Mouse (Mus musculus): ENCODE measurements around the gene Enthd1. TPM values are rescaled to one million over a fixed set of nuclear protein-coding genes. Genes with fewer than 3 reads are reported as not detected.
A peak's percentile ranks its signal among the peaks of the same experiment; 100 is the strongest.

The Enthd1 gene
- polyA plus RNA-seq, 1 experiment from 2014 or later = not detected

GRCm38 (mm10) chr15:80474429-80475002 is 90.4 kb downstream of the Enthd1 start:
- H3K4me2 ChIP-seq (replicated peaks; ENCODE audit: low read depth, low read length) = no peak overlapping the region
- no peaks in the 10 kb centered on the region for H3K36me3 ChIP-seq (ENCODE audit: insufficient read depth, low read length)
- WGBS = 78% methylated on average over 6 of the region's 6 CpGs
- no peak overlapping the region for H3K27ac ChIP-seq (ENCODE audit: low read length)
- H3K9ac ChIP-seq (replicated peaks; ENCODE audit: low read length) = no peak overlapping the region
- ATAC-seq (ENCODE audit: low FRiP score, low TSS enrichment) = no peak
- H3K4me1 ChIP-seq (ENCODE audit: insufficient read depth, low read length) = no peaks in the 10 kb centered on the region
- H3K9me3 ChIP-seq (ENCODE audit: low read length) = no peaks in the 10 kb centered on the region
- H3K27me3 ChIP-seq (ENCODE audit: insufficient read depth, low read length) = no peaks in the 10 kb centered on the region
- no peak overlapping the region for H3K4me3 ChIP-seq (ENCODE audit: low read length)

DNA sequence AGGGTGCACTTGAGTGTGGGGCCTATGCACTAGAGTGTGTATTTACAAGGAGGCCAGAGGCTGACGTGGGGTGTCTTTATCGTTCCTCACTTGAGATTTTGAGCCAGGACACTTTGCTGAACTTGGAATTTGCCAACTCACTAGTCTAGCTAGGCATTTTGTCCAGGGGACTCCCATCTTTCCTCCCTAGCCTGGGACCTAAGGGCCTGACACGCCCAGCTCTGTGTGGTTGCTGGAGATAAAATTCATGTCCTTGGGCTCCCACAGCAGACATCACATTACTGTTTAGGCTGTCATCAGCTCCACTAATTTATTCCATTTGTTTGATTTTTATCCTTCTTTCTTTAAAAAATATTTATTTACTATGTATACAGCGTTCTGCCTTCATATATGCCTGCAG is 97.1 kb downstream of the Enthd1 start:
- Histone ChIP-seq H3K9me3 (ENCODE audit: low read length) (no peaks in the 10 kb centered on the region), H3K27ac (ENCODE audit: low read length) (no peak overlapping the region), H3K27me3 (ENCODE audit: insufficient read depth, low read length) (no peaks in the 10 kb centered on the region; the same call in 1 of the 2 replicates), H3K4me1 (ENCODE audit: insufficient read depth, low read length) (no peaks in the 10 kb centered on the region), H3K36me3 (ENCODE audit: insufficient read depth, low read length) (no peaks in the 10 kb centered on the region), H3K4me3 (ENCODE audit: low read length) (no peak overlapping the region), H3K4me2 (replicated peaks; ENCODE audit: low read depth, low read length) (no peak overlapping the region), H3K9ac (replicated peaks; ENCODE audit: low read length) (no peak overlapping the region)
- no peak for ATAC-seq (ENCODE audit: low FRiP score, low TSS enrichment)
- WGBS = 90% methylated on average over 4 of the region's 4 CpGs

DNA sequence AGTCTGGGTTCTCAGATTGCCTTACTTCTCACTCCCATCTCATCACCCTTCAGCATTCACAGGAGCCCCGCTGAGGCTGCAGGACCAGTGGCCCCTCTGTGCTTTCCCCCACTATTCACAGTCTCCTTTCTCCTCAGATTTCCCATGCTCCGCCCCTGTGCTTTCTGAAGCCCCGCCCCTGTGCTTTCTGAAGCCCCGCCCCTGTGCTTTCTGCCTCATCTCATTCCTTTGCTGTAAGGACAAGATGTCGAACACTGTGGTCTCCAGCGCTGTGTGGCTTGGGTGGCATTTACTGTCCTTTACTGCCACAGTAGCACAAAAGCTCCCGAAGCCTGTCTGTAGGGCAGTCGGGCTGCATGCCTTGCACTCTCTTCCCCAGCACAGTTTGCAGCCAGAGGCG is 102.8 kb downstream of the Enthd1 start:
- H3K4me3 ChIP-seq (ENCODE audit: low read length) = peak overlapping the region; percentile 29; the same call in 1 of the 2 replicates
- WGBS = 3% methylated on average over 9 of the region's 9 CpGs
- H3K9ac ChIP-seq (replicated peaks; ENCODE audit: low read length) = no peak overlapping the region
- peaks cover 3% of the 10 kb centered on the region; the same call in 1 of the 2 replicates for H3K27me3 ChIP-seq (ENCODE audit: insufficient read depth, low read length)
- peak overlapping the region; percentile 41 for H3K4me2 ChIP-seq (replicated peaks; ENCODE audit: low read depth, low read length)
- no peaks in the 10 kb centered on the region for H3K36me3 ChIP-seq (ENCODE audit: insufficient read depth, low read length)
- H3K4me1 ChIP-seq (ENCODE audit: insufficient read depth, low read length) = peaks cover 12% of the 10 kb centered on the region
- ATAC-seq (ENCODE audit: low FRiP score, low TSS enrichment) = peak; percentile 70
- H3K27ac ChIP-seq (ENCODE audit: low read length) = no peak overlapping the region
- H3K9me3 ChIP-seq (ENCODE audit: low read length) = no peaks in the 10 kb centered on the region

GRCm38 (mm10) chr15:80461446-80461845 is 103.5 kb downstream of the Enthd1 start:
- no peak overlapping the region for H3K4me3 ChIP-seq (ENCODE audit: low read length)
- no peak for ATAC-seq (ENCODE audit: low FRiP score, low TSS enrichment)
- no peak overlapping the region for H3K4me2 ChIP-seq (replicated peaks; ENCODE audit: low read depth, low read length)
- H3K4me1 ChIP-seq (ENCODE audit: insufficient read depth, low read length) = peaks cover 12% of the 10 kb centered on the region
- no peak overlapping the region for H3K27ac ChIP-seq (ENCODE audit: low read length)
- peaks cover 3% of the 10 kb centered on the region; the same call in 1 of the 2 replicates for H3K27me3 ChIP-seq (ENCODE audit: insufficient read depth, low read length)
- no peaks in the 10 kb centered on the region for H3K9me3 ChIP-seq (ENCODE audit: low read length)
- no peaks in the 10 kb centered on the region for H3K36me3 ChIP-seq (ENCODE audit: insufficient read depth, low read length)
- WGBS = 38% methylated on average over 2 of the region's 2 CpGs
- H3K9ac ChIP-seq (replicated peaks; ENCODE audit: low read length) = no peak overlapping the region

- WGBS = 65% methylated on average over 9 of the region's 9 CpGs
- H3K9ac ChIP-seq (replicated peaks; ENCODE audit: low read length) = no peak overlapping the region
- ATAC-seq (ENCODE audit: low FRiP score, low TSS enrichment) = no peak
- no peak overlapping the region for H3K4me3 ChIP-seq (ENCODE audit: low read length)
- no peaks in the 10 kb centered on the region for H3K9me3 ChIP-seq (ENCODE audit: low read length)
- peaks cover 3% of the 10 kb centered on the region; the same call in 1 of the 2 replicates for H3K27me3 ChIP-seq (ENCODE audit: insufficient read depth, low read length)
- H3K4me1 ChIP-seq (ENCODE audit: insufficient read depth, low read length) = peaks cover 12% of the 10 kb centered on the region
- H3K27ac ChIP-seq (ENCODE audit: low read length) = no peak overlapping the region
- H3K36me3 ChIP-seq (ENCODE audit: insufficient read depth, low read length) = no peaks in the 10 kb centered on the region
- H3K4me2 ChIP-seq (replicated peaks; ENCODE audit: low read depth, low read length) = no peak overlapping the region
Measured at GRCm38 (mm10) chr15:80460011-80460410, 104.9 kb downstream of the Enthd1 start.

DNA sequence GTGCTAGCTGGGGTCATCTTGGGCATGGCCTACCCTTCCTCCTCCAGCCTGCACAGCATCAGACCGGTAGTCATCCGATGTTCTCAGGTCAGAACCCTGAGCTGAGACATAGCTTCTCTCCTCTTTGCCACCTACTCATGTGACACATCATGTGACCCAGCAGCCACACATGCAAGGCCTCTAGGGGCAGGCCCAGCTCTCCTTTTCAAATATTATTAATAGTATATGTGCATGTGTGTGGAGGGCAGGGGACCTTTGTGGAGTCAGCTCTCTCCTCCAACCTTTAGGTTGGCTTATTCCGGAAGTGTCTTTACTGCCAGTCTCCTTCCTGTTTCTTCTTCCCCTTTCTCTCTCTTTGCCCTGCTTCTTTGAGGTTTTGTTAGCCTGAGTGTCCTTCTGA is 107.0 kb downstream of the Enthd1 start:
- H3K9me3 ChIP-seq (ENCODE audit: low read length) = no peaks in the 10 kb centered on the region
- no peak overlapping the region for H3K27ac ChIP-seq (ENCODE audit: low read length)
- no peak overlapping the region for H3K4me3 ChIP-seq (ENCODE audit: low read length)
- H3K27me3 ChIP-seq (ENCODE audit: insufficient read depth, low read length) = peaks cover 3% of the 10 kb centered on the region; the same call in 1 of the 2 replicates
- no peak overlapping the region for H3K9ac ChIP-seq (replicated peaks; ENCODE audit: low read length)
- peaks cover 12% of the 10 kb centered on the region for H3K4me1 ChIP-seq (ENCODE audit: insufficient read depth, low read length)
- 80% methylated on average over 3 of the region's 3 CpGs for WGBS
- H3K4me2 ChIP-seq (replicated peaks; ENCODE audit: low read depth, low read length) = no peak overlapping the region
- H3K36me3 ChIP-seq (ENCODE audit: insufficient read depth, low read length) = no peaks in the 10 kb centered on the region
- ATAC-seq (ENCODE audit: low FRiP score, low TSS enrichment) = no peak

GRCm38 (mm10) chr15:80454486-80454885 is 110.5 kb downstream of the Enthd1 start:
- no peak overlapping the region for H3K9ac ChIP-seq (replicated peaks; ENCODE audit: low read length)
- no peak overlapping the region for H3K4me2 ChIP-seq (replicated peaks; ENCODE audit: low read depth, low read length)
- H3K9me3 ChIP-seq (ENCODE audit: low read length) = no peaks in the 10 kb centered on the region
- H3K4me3 ChIP-seq (ENCODE audit: low read length) = no peak overlapping the region
- no peaks in the 10 kb centered on the region for H3K27me3 ChIP-seq (ENCODE audit: insufficient read depth, low read length)
- WGBS = 82% methylated on average over 6 of the region's 6 CpGs
- H3K36me3 ChIP-seq (ENCODE audit: insufficient read depth, low read length) = no peaks in the 10 kb centered on the region
- H3K4me1 ChIP-seq (ENCODE audit: insufficient read depth, low read length) = no peaks in the 10 kb centered on the region
- no peak for ATAC-seq (ENCODE audit: low FRiP score, low TSS enrichment)
- no peak overlapping the region for H3K27ac ChIP-seq (ENCODE audit: low read length)

GRCm38 (mm10) chr15:80452425-80452824 is 112.5 kb downstream of the Enthd1 start:
- no peaks in the 10 kb centered on the region for H3K9me3 ChIP-seq (ENCODE audit: low read length)
- H3K36me3 ChIP-seq (ENCODE audit: insufficient read depth, low read length) = no peaks in the 10 kb centered on the region
- no peak overlapping the region for H3K9ac ChIP-seq (replicated peaks; ENCODE audit: low read length)
- ATAC-seq (ENCODE audit: low FRiP score, low TSS enrichment) = no peak
- H3K4me1 ChIP-seq (ENCODE audit: insufficient read depth, low read length) = no peaks in the 10 kb centered on the region
- H3K4me2 ChIP-seq (replicated peaks; ENCODE audit: low read depth, low read length) = no peak overlapping the region
- H3K4me3 ChIP-seq (ENCODE audit: low read length) = no peak overlapping the region
- H3K27ac ChIP-seq (ENCODE audit: low read length) = no peak overlapping the region
- H3K27me3 ChIP-seq (ENCODE audit: insufficient read depth, low read length) = no peaks in the 10 kb centered on the region
- 40% methylated on average over 16 of the region's 16 CpGs for WGBS

DNA sequence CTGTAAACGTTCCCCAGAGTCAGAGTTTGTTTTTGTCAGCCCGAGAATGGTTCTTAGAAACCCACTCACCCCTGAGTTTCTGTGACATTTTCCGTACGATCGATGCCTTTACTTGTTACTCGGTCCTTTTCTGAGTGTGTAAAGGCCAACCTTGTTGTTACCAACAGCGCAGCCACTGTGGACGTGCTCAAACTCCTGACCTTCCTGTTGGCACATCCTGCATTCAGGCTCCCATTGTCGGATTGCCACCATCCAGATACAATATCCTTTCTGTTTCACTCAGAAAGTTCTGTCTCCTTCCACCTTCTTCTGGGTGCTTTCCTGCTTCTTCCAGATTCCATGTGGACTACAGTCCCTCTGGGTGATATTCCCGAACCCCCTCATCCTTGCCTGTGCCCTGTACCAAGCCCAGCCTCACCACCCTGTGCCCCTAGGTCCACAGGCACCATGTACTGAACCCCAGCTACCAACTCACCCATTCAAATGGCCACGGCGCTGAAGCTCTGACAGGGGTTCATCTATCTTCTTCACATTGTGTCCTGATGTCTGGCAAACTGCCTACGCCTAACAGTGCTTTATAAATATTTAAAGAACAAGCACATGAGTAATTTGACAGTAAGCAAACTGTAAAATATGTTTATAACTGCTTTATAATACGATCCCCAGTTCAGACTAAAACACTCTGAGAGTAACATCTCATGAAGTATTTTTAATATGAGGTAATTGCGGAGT is 118.8 kb downstream of the Enthd1 start:
- Histone ChIP-seq H3K27me3 (ENCODE audit: insufficient read depth, low read length) (no peaks in the 10 kb centered on the region), H3K4me3 (ENCODE audit: low read length) (no peak overlapping the region), H3K4me1 (ENCODE audit: insufficient read depth, low read length) (no peaks in the 10 kb centered on the region), H3K4me2 (replicated peaks; ENCODE audit: low read depth, low read length) (no peak overlapping the region), H3K9ac (replicated peaks; ENCODE audit: low read length) (no peak overlapping the region), H3K9me3 (ENCODE audit: low read length) (0 out of 2 replicates have a peak, but pooled peaks cover 2% of the 10 kb centered on the region), H3K36me3 (ENCODE audit: insufficient read depth, low read length) (no peaks in the 10 kb centered on the region), H3K27ac (ENCODE audit: low read length) (no peak overlapping the region)
- ATAC-seq (ENCODE audit: low FRiP score, low TSS enrichment) = no peak
- WGBS = 80% methylated on average over 15 of the region's 15 CpGs

GRCm38 (mm10) chr15:80440195-80440594 is 124.8 kb downstream of the Enthd1 start:
- H3K27me3 ChIP-seq (ENCODE audit: insufficient read depth, low read length) = no peaks in the 10 kb centered on the region
- ATAC-seq (ENCODE audit: low FRiP score, low TSS enrichment) = no peak

More at GRCm38 (mm10) chr15:80440195-80440594, 124.8 kb downstream of the Enthd1 start:
- no peak overlapping the region for H3K27ac ChIP-seq (ENCODE audit: low read length)
- no peak overlapping the region for H3K4me2 ChIP-seq (replicated peaks; ENCODE audit: low read depth, low read length)
- H3K4me1 ChIP-seq (ENCODE audit: insufficient read depth, low read length) = peaks cover 21% of the 10 kb centered on the region; the same call in 1 of the 2 replicates
- H3K36me3 ChIP-seq (ENCODE audit: insufficient read depth, low read length) = no peaks in the 10 kb centered on the region
- no peak overlapping the region for H3K4me3 ChIP-seq (ENCODE audit: low read length)
- 76% methylated on average over 6 of the region's 6 CpGs for WGBS
- H3K9me3 ChIP-seq (ENCODE audit: low read length) = no peaks in the 10 kb centered on the region
- H3K9ac ChIP-seq (replicated peaks; ENCODE audit: low read length) = no peak overlapping the region
